Mouse (Mus musculus) liver, embryonic 14.5 days (tissue): ENCODE measurements at regions not wholly inside any gene's neighbourhood (a gene's known extent, or its start where the extent isn't known, plus 50 kb on each side); places are given as distances from the start of the nearest gene placed in this dataset.

ENCODE experiments used
- CTCF ChIP-seq: IDR thresholded peaks from 2 replicates; pipeline ENCODE4 v1.5.1; 2016; ENCODE audit warnings: antibody characterized with exemption, low read depth, control low read depth
- EP300 ChIP-seq: IDR thresholded peaks from 2 replicates; pipeline ENCODE4 v1.6.1; 2016; ENCODE audit warnings: antibody characterized with exemption, low read depth

GRCm38 (mm10) chr8:109087781-109088180 is 406.0 kb upstream of the Pmfbp1 start:
- no peak for TF ChIP-seq CTCF
- no peak for TF ChIP-seq EP300
